ENCODE assay signal across 26 mouse cellular contexts in the genomic region with DNA sequence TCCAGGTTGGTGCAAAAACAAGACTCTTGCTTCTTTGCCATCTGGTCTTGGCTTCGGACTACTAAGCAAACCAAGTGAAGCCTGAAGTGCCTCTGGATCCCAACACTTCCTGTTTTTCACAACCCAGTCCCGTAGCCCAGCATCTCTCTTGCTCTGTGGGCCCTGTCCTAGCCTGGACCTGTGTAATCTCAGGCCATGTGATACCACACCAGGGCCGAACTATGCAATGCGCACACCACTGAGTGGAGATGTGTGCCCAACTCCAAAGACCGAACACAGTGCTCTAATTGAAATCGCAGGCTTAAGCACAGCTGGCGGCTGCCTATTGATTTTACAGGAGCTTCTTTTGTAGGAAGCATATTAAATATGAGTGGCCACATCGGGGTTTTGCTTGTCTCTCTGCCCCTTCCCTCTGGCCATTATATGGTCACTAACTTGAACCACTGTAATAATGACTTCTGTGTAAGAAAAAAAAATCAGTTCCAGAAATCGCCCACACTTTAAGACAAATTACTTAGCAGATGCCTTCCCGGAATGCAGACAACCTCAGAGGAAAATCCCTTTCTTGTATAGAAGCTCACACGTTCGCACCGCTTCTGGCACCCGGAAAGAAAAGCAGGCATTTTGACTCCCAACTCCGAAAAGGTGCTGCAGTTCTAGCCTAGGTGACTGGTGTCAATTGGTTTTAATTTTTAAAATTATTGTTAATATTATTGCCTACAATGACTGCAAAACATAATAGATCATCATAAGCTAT. TPM values are rescaled to one million over a fixed set of nuclear protein-coding genes. Genes with fewer than 3 reads are reported as not detected.
DNase-seq lines count a peak whose midpoint lies in the region; ATAC-seq and TF ChIP-seq lines count a peak whose summit lies in the region.
"Had no signal": no experiment of that assay in that cellular context is flagged by ENCODE, and none has a peak within 500 bp of the region (broad histone marks: within the 10 kb centered on the region; RNA-seq: fewer than 3 reads in every experiment).

No protein-coding gene starts in this region.

- 4% methylated on average over 15 of the region's 15 CpGs for WGBS in hindbrain, embryonic 11.5 days
- WGBS in hindbrain, postnatal 0 days, result 13% methylated on average over 15 of the region's 15 CpGs
- WGBS in midbrain, embryonic 11.5 days, result 3% methylated on average over 15 of the region's 15 CpGs
- WGBS in midbrain, embryonic 16.5 days, result 9% methylated on average over 15 of the region's 15 CpGs
- WGBS in neural tube, embryonic 11.5 days, result 4% methylated on average over 15 of the region's 15 CpGs

- peaks cover 96% of the 10 kb centered on the region for H3K27me3 ChIP-seq in hindbrain, embryonic 11.5 days (ENCODE audit: control insufficient read depth, insufficient read depth, low read length)
- H3K27me3 ChIP-seq in hindbrain, postnatal 0 days (ENCODE audit: insufficient read depth, low read length), result peaks cover 93% of the 10 kb centered on the region
- H3K27me3 ChIP-seq in midbrain, embryonic 11.5 days (ENCODE audit: control insufficient read depth, insufficient read depth, low read length), result peaks cover 98% of the 10 kb centered on the region
- H3K27me3 ChIP-seq in midbrain, embryonic 16.5 days (ENCODE audit: control insufficient read depth, insufficient read depth, low read depth, low read length), result peaks cover 69% of the 10 kb centered on the region
- H3K27me3 ChIP-seq in neural tube, embryonic 11.5 days (ENCODE audit: control insufficient read depth, insufficient read depth, low read length), result peaks cover 86% of the 10 kb centered on the region

- no peaks in the 10 kb centered on the region for H3K9me3 ChIP-seq in hindbrain, embryonic 11.5 days (ENCODE audit: control insufficient read depth, low read length)
- H3K9me3 ChIP-seq in hindbrain, postnatal 0 days (ENCODE audit: low read length), result no peaks in the 10 kb centered on the region
- H3K9me3 ChIP-seq in midbrain, embryonic 11.5 days (ENCODE audit: control insufficient read depth, low read length), result no peaks in the 10 kb centered on the region
- no peaks in the 10 kb centered on the region for H3K9me3 ChIP-seq in midbrain, embryonic 16.5 days (replicated peaks; ENCODE audit: control insufficient read depth, low read length, poor library complexity, severe bottlenecking)
- H3K9me3 ChIP-seq in neural tube, embryonic 11.5 days (ENCODE audit: control insufficient read depth, low read length), result no peaks in the 10 kb centered on the region
- H3K9me3 ChIP-seq: forebrain, embryonic 12.5 days; heart, embryonic 15.5 days had no signal

- no peaks in the 10 kb centered on the region for H3K36me3 ChIP-seq in hindbrain, embryonic 11.5 days (ENCODE audit: control insufficient read depth, insufficient read depth, low read length)
- no peaks in the 10 kb centered on the region for H3K36me3 ChIP-seq in hindbrain, postnatal 0 days (ENCODE audit: insufficient read depth, low read length)
- H3K36me3 ChIP-seq in midbrain, embryonic 11.5 days (ENCODE audit: control insufficient read depth, insufficient read depth, low read length), result no peaks in the 10 kb centered on the region
- no peaks in the 10 kb centered on the region for H3K36me3 ChIP-seq in midbrain, embryonic 16.5 days (ENCODE audit: control insufficient read depth, insufficient read depth, low read length)
- no peaks in the 10 kb centered on the region for H3K36me3 ChIP-seq in neural tube, embryonic 11.5 days (ENCODE audit: control insufficient read depth, insufficient read depth, low read length)
- H3K36me3 ChIP-seq: forebrain, embryonic 12.5 days; heart, embryonic 15.5 days had no signal

- DNase-seq in hindbrain, embryonic 11.5 days (ENCODE audit: low spot score), result peak; percentile 54
- no peak for DNase-seq in hindbrain, postnatal 0 days (ENCODE audit: low spot score)
- peak; percentile 93 for DNase-seq in midbrain, embryonic 11.5 days (ENCODE audit: low spot score, missing footprints)
- DNase-seq in embryo, embryonic 9.5 days (ENCODE audit: extremely low spot score), result peak; percentile 48
- peak; percentile 23 for DNase-seq in neural tube, embryonic 11.5 days (ENCODE audit: low spot score)
- no peak for DNase-seq in right cerebral cortex, adult 2 months (ENCODE audit: low spot score in 2 of 2)
- DNase-seq in gastrocnemius, postnatal 25 days, result no peak
- DNase-seq: cerebellum, adult 9-11 months; heart, postnatal 4 days; layer of hippocampus, postnatal 36 days; lung, adult 18-20 months; lung, postnatal 14 days; right cerebral cortex, postnatal 4 days; thymus, adult 2 months had no signal

- no peak overlapping the region for H3K9ac ChIP-seq in hindbrain, embryonic 11.5 days (ENCODE audit: low read depth, low read length)
- no peak overlapping the region for H3K9ac ChIP-seq in hindbrain, postnatal 0 days (replicated peaks; ENCODE audit: low read length)
- H3K9ac ChIP-seq in midbrain, embryonic 11.5 days (ENCODE audit: low read length), result no peak overlapping the region
- H3K9ac ChIP-seq in midbrain, embryonic 16.5 days (ENCODE audit: low read depth, low read length), result no peak overlapping the region
- H3K9ac ChIP-seq in neural tube, embryonic 11.5 days (ENCODE audit: low read length), result no peak overlapping the region
- H3K9ac ChIP-seq: forebrain, embryonic 12.5 days; heart, embryonic 15.5 days had no signal

- H3K4me2 ChIP-seq in hindbrain, embryonic 11.5 days (replicated peaks; ENCODE audit: low read depth, low read length), result no peak overlapping the region
- no peak overlapping the region for H3K4me2 ChIP-seq in hindbrain, postnatal 0 days (ENCODE audit: low read depth, low read length)
- no peak overlapping the region for H3K4me2 ChIP-seq in midbrain, embryonic 11.5 days
- no peak overlapping the region for H3K4me2 ChIP-seq in midbrain, embryonic 16.5 days (ENCODE audit: low read length)
- no peak overlapping the region for H3K4me2 ChIP-seq in neural tube, embryonic 11.5 days (ENCODE audit: low read depth)
- H3K4me2 ChIP-seq: heart, embryonic 15.5 days; liver, embryonic 11.5 days had no signal

- no peaks in the 10 kb centered on the region; the same call in 1 of the 2 replicates for H3K4me1 ChIP-seq in hindbrain, embryonic 11.5 days (replicated peaks; ENCODE audit: control insufficient read depth, insufficient read depth, low read length)
- H3K4me1 ChIP-seq in hindbrain, postnatal 0 days (ENCODE audit: insufficient read depth, low read length), result no peaks in the 10 kb centered on the region
- peaks cover 10% of the 10 kb centered on the region for H3K4me1 ChIP-seq in midbrain, embryonic 11.5 days (ENCODE audit: control insufficient read depth, insufficient read depth, low read length)
- peaks cover 3% of the 10 kb centered on the region; the same call in 1 of the 2 replicates for H3K4me1 ChIP-seq in midbrain, embryonic 16.5 days (ENCODE audit: control insufficient read depth, insufficient read depth, low read length)
- H3K4me1 ChIP-seq in neural tube, embryonic 11.5 days (ENCODE audit: control insufficient read depth, insufficient read depth, low read length), result no peaks in the 10 kb centered on the region; the same call in 1 of the 2 replicates

- no peak overlapping the region for H3K4me3 ChIP-seq in hindbrain, embryonic 11.5 days (ENCODE audit: low read depth, low read length)
- no peak overlapping the region for H3K4me3 ChIP-seq in hindbrain, postnatal 0 days (ENCODE audit: low read length)
- H3K4me3 ChIP-seq in midbrain, embryonic 11.5 days (ENCODE audit: low read depth, low read length), result no peak overlapping the region
- no peak overlapping the region for H3K4me3 ChIP-seq in midbrain, embryonic 16.5 days (ENCODE audit: low read depth, low read length)
- H3K4me3 ChIP-seq in neural tube, embryonic 11.5 days (ENCODE audit: low read depth, low read length), result no peak overlapping the region
- H3K4me3 ChIP-seq: forebrain, embryonic 12.5 days; heart, embryonic 15.5 days had no signal

- no peak for ATAC-seq in hindbrain, embryonic 11.5 days (ENCODE audit: low FRiP score)
- ATAC-seq in hindbrain, postnatal 0 days, result no peak
- ATAC-seq in midbrain, embryonic 11.5 days (ENCODE audit: low FRiP score), result no peak; the same call in 1 of the 2 replicates
- no peak for ATAC-seq in midbrain, embryonic 16.5 days
- no peak for ATAC-seq in neural tube, embryonic 11.5 days (ENCODE audit: insufficient read depth, low FRiP score, low TSS enrichment)
- ATAC-seq: intestine, postnatal 0 days had no signal

- H3K27ac ChIP-seq in hindbrain, embryonic 11.5 days (ENCODE audit: low read depth, low read length), result no peak overlapping the region
- H3K27ac ChIP-seq in hindbrain, postnatal 0 days, result no peak overlapping the region
- H3K27ac ChIP-seq in midbrain, embryonic 11.5 days (ENCODE audit: low read depth, low read length), result no peak overlapping the region
- no peak overlapping the region for H3K27ac ChIP-seq in midbrain, embryonic 16.5 days (ENCODE audit: low read length)
- no peak overlapping the region for H3K27ac ChIP-seq in neural tube, embryonic 11.5 days (ENCODE audit: low read depth, low read length)
- H3K27ac ChIP-seq: heart, embryonic 15.5 days had no signal

- TF ChIP-seq CTCF in hindbrain, postnatal 0 days (IDR thresholded peaks at IDR 0.05; ENCODE audit: low read depth), result no peak

RNA-seq across cellular contexts. Expression of gene Fezf2, which starts 1.5 kb away (rescaled TPM):
- polyA plus RNA-seq in hindbrain, embryonic 11.5 days (2014; fragmentation: Nextera tagmentation; extraction: Ambion mirVana), result not detected in 2 replicates
- total RNA-seq in hindbrain, postnatal 0 days (2014; rRNA removed), result 0.52 and 1.8 TPM in 2 replicates
- not detected in 2 replicates for polyA plus RNA-seq in hindbrain, postnatal 0 days (2015; fragmentation: Nextera tagmentation; extraction: Ambion mirVana)
- polyA plus RNA-seq in midbrain, embryonic 11.5 days (2014; fragmentation: Nextera tagmentation; extraction: Ambion mirVana), result 3.1 and 3.8 TPM in 2 replicates
- polyA plus RNA-seq in midbrain, embryonic 16.5 days (2015; fragmentation: Nextera tagmentation; extraction: Ambion mirVana), result 2.4 and 2.8 TPM in 2 replicates
- polyA plus RNA-seq in neural tube, embryonic 11.5 days (2014; fragmentation: Nextera tagmentation; extraction: Ambion mirVana), result not detected in 2 replicates
- total RNA-seq in gastrocnemius, postnatal 25 days (2021), result not detected
- total RNA-seq: adrenal gland, adult 18-20 months; gastrocnemius, adult 18-20 months; heart, postnatal 4 days; megakaryocyte, adult 5-6 weeks; neutrophil, adult 5-6 weeks had no signal
- polyA plus RNA-seq: gonadal fat pad, adult 2 months; intestine, postnatal 0 days; kidney, embryonic 16.5 days; stomach, embryonic 16.5 days had no signal

Comparison
In these comparisons a context has a peak if more than half of its experiments do, and no peak if none do; other contexts are left out.
1. DNase-seq: peak in hindbrain, embryonic 11.5 days (single experiment), midbrain, embryonic 11.5 days (single experiment), embryo, embryonic 9.5 days (single experiment) and neural tube, embryonic 11.5 days (single experiment); none in hindbrain, postnatal 0 days (single experiment), right cerebral cortex, adult 2 months (0 of 2) and gastrocnemius, postnatal 25 days (single experiment).